Mouse (Mus musculus): ENCODE measurements around the gene Plp2. TPM values are rescaled to one million over a fixed set of nuclear protein-coding genes. Genes with fewer than 3 reads are reported as not detected.

Gene Plp2
- polyA plus RNA-seq, 1 experiment: 239 TPM

GRCm38 (mm10) chrX:7639536-7640325 lies 31.5 kb downstream of the Plp2 start:
- Histone ChIP-seq H3K9me3 (replicated peaks; ENCODE audit: control insufficient read depth, insufficient read depth, low read length, poor library complexity, severe bottlenecking) (no peaks in the 10 kb centered on the region), H3K27ac (ENCODE audit: insufficient read depth, low read length) (no peak overlapping the region), H3K4me1 (ENCODE audit: control insufficient read depth, insufficient read depth, low read length) (no peaks in the 10 kb centered on the region), H3K4me3 (ENCODE audit: low read depth, low read length) (0 out of 2 replicates have a peak overlapping the region, but pooled peaks have one; percentile 52), H3K9ac (ENCODE audit: low read depth, poor library complexity, severe bottlenecking) (no peak overlapping the region), H3K36me3 (ENCODE audit: control insufficient read depth, insufficient read depth, low read length, poor library complexity, severe bottlenecking) (no peaks in the 10 kb centered on the region), H3K27me3 (ENCODE audit: control insufficient read depth, insufficient read depth, low read length, poor library complexity, severe bottlenecking) (no peaks in the 10 kb centered on the region)
- TF ChIP-seq EP300 (IDR thresholded peaks at IDR 0.05; ENCODE audit: insufficient read depth, low read depth, low read length): no peak
- no peak for TF ChIP-seq POLR2A (IDR thresholded peaks at IDR 0.05; ENCODE audit: insufficient read depth, low read length)
- no peak for TF ChIP-seq CTCF (IDR thresholded peaks at IDR 0.05; ENCODE audit: low read depth, low read length)

- Histone ChIP-seq H3K4me1 (ENCODE audit: control insufficient read depth, insufficient read depth, low read length) (no peaks in the 10 kb centered on the region), H3K27ac (ENCODE audit: insufficient read depth, low read length) (no peak within 1 kb of the TSS), H3K36me3 (ENCODE audit: control insufficient read depth, insufficient read depth, low read length, poor library complexity, severe bottlenecking) (no peaks in the 10 kb centered on the region), H3K9ac (ENCODE audit: low read depth, poor library complexity, severe bottlenecking) (no peak within 1 kb of the TSS), H3K4me3 (ENCODE audit: low read depth, low read length) (peak within 1 kb of the TSS; percentile 54), H3K9me3 (replicated peaks; ENCODE audit: control insufficient read depth, insufficient read depth, low read length, poor library complexity, severe bottlenecking) (no peaks in the 10 kb centered on the region), H3K27me3 (ENCODE audit: control insufficient read depth, insufficient read depth, low read length, poor library complexity, severe bottlenecking) (no peaks in the 10 kb centered on the region)
- no peak for TF ChIP-seq POLR2A (IDR thresholded peaks at IDR 0.05; ENCODE audit: insufficient read depth, low read length)
- peak; percentile 57; the same call in 1 of the 2 replicates for TF ChIP-seq EP300 (IDR thresholded peaks at IDR 0.05; ENCODE audit: insufficient read depth, low read depth, low read length)
- TF ChIP-seq CTCF (IDR thresholded peaks at IDR 0.05; ENCODE audit: low read depth, low read length): no peak
Measured at GRCm38 (mm10) chrX:7638401-7639091, 32.6 kb downstream of the Plp2 start, which contains the start of gene Syp. TSS of gene Syp (plus strand) at chrX:7638471.

- Histone ChIP-seq H3K4me3 (ENCODE audit: low read depth, low read length) (no peak overlapping the region), H3K36me3 (ENCODE audit: control insufficient read depth, insufficient read depth, low read length, poor library complexity, severe bottlenecking) (no peaks in the 10 kb centered on the region), H3K4me1 (ENCODE audit: control insufficient read depth, insufficient read depth, low read length) (no peaks in the 10 kb centered on the region), H3K27ac (ENCODE audit: insufficient read depth, low read length) (no peak overlapping the region), H3K9me3 (replicated peaks; ENCODE audit: control insufficient read depth, insufficient read depth, low read length, poor library complexity, severe bottlenecking) (no peaks in the 10 kb centered on the region), H3K9ac (ENCODE audit: low read depth, poor library complexity, severe bottlenecking) (no peak overlapping the region), H3K27me3 (ENCODE audit: control insufficient read depth, insufficient read depth, low read length, poor library complexity, severe bottlenecking) (no peaks in the 10 kb centered on the region)
- TF ChIP-seq CTCF (IDR thresholded peaks at IDR 0.05; ENCODE audit: low read depth, low read length): no peak
- no peak for TF ChIP-seq EP300 (IDR thresholded peaks at IDR 0.05; ENCODE audit: insufficient read depth, low read depth, low read length)
- TF ChIP-seq POLR2A (IDR thresholded peaks at IDR 0.05; ENCODE audit: insufficient read depth, low read length): no peak
Measured at GRCm38 (mm10) chrX:7635101-7635500, 36.1 kb downstream of the Plp2 start.

GRCm38 (mm10) chrX:7632560-7632959 lies 38.6 kb downstream of the Plp2 start:
- no peaks in the 10 kb centered on the region for H3K36me3 ChIP-seq (ENCODE audit: control insufficient read depth, insufficient read depth, low read length, poor library complexity, severe bottlenecking)
- TF ChIP-seq EP300 (IDR thresholded peaks at IDR 0.05; ENCODE audit: insufficient read depth, low read depth, low read length): no peak
- TF ChIP-seq POLR2A (IDR thresholded peaks at IDR 0.05; ENCODE audit: insufficient read depth, low read length): no peak
- no peak for TF ChIP-seq CTCF (IDR thresholded peaks at IDR 0.05; ENCODE audit: low read depth, low read length)

More at GRCm38 (mm10) chrX:7632560-7632959, 38.6 kb downstream of the Plp2 start:
- Histone ChIP-seq H3K27ac (ENCODE audit: insufficient read depth, low read length) (no peak overlapping the region), H3K9ac (ENCODE audit: low read depth, poor library complexity, severe bottlenecking) (no peak overlapping the region), H3K27me3 (ENCODE audit: control insufficient read depth, insufficient read depth, low read length, poor library complexity, severe bottlenecking) (no peaks in the 10 kb centered on the region), H3K4me3 (ENCODE audit: low read depth, low read length) (no peak overlapping the region), H3K4me1 (ENCODE audit: control insufficient read depth, insufficient read depth, low read length) (no peaks in the 10 kb centered on the region), H3K9me3 (replicated peaks; ENCODE audit: control insufficient read depth, insufficient read depth, low read length, poor library complexity, severe bottlenecking) (no peaks in the 10 kb centered on the region)

Other genes starting within 250 kb of the Plp2 start
- not detected in 2 replicates for gene Foxp3, start 97.7 kb downstream of the Plp2 start, polyA plus RNA-seq (2011; ENCODE audit: insufficient read depth, insufficient read length, low read depth, missing spikeins)
- 7.0 and 11.5 TPM in 2 replicates for gene Ppp1r3f, start 97.1 kb downstream of the Plp2 start, polyA plus RNA-seq (2011; ENCODE audit: insufficient read depth, insufficient read length, low read depth, missing spikeins)
- gene Ccdc22, start 65.9 kb downstream of the Plp2 start, polyA plus RNA-seq (2011; ENCODE audit: insufficient read depth, insufficient read length, low read depth, missing spikeins): 12.1 and 13.1 TPM in 2 replicates
- gene Cacna1f, start 64.3 kb downstream of the Plp2 start, polyA plus RNA-seq (2011; ENCODE audit: insufficient read depth, insufficient read length, low read depth, missing spikeins): 0.14 and 0.16 TPM in 2 replicates
- 5.3 and 5.9 TPM in 2 replicates for gene Syp, start 32.9 kb downstream of the Plp2 start, polyA plus RNA-seq (2011; ENCODE audit: insufficient read depth, insufficient read length, low read depth, missing spikeins)
- 5.8 and 6.1 TPM in 2 replicates for gene Prickle3, start 14.1 kb downstream of the Plp2 start, polyA plus RNA-seq (2011; ENCODE audit: insufficient read depth, insufficient read length, low read depth, missing spikeins)
- gene Magix, start 9.9 kb upstream of the Plp2 start, polyA plus RNA-seq (2011; ENCODE audit: insufficient read depth, insufficient read length, low read depth, missing spikeins): not detected in 2 replicates
- gene Gpkow, start 25.7 kb upstream of the Plp2 start, polyA plus RNA-seq (2011; ENCODE audit: insufficient read depth, insufficient read length, low read depth, missing spikeins): 14.7 and 17.1 TPM in 2 replicates
- gene Wdr45, start 42.9 kb upstream of the Plp2 start, polyA plus RNA-seq (2011; ENCODE audit: insufficient read depth, insufficient read length, low read depth, missing spikeins): 44.6 and 56.8 TPM in 2 replicates
- gene Gm45208, start 50.9 kb upstream of the Plp2 start, polyA plus RNA-seq (2011; ENCODE audit: insufficient read depth, insufficient read length, low read depth, missing spikeins): not detected in 2 replicates
- 53.8 and 67.7 TPM in 2 replicates for gene Praf2, start 57.0 kb upstream of the Plp2 start, polyA plus RNA-seq (2011; ENCODE audit: insufficient read depth, insufficient read length, low read depth, missing spikeins)
- 20.4 and 28.9 TPM in 2 replicates for gene Ccdc120, start 79.5 kb upstream of the Plp2 start, polyA plus RNA-seq (2011; ENCODE audit: insufficient read depth, insufficient read length, low read depth, missing spikeins)
- gene Tfe3, start 91.2 kb upstream of the Plp2 start, polyA plus RNA-seq (2011; ENCODE audit: insufficient read depth, insufficient read length, low read depth, missing spikeins): 65.8 and 81.6 TPM in 2 replicates
- gene Gripap1, start 118.4 kb upstream of the Plp2 start, polyA plus RNA-seq (2011; ENCODE audit: insufficient read depth, insufficient read length, low read depth, missing spikeins): 18.5 and 19.2 TPM in 2 replicates
- gene Kcnd1, start 150.9 kb upstream of the Plp2 start, polyA plus RNA-seq (2011; ENCODE audit: insufficient read depth, insufficient read length, low read depth, missing spikeins): 8.3 and 8.6 TPM in 2 replicates
- gene Otud5, start 170.0 kb upstream of the Plp2 start, polyA plus RNA-seq (2011; ENCODE audit: insufficient read depth, insufficient read length, low read depth, missing spikeins): 85.0 and 90.6 TPM in 2 replicates
- 29.8 and 31.2 TPM in 2 replicates for gene Pim2, start 206.9 kb upstream of the Plp2 start, polyA plus RNA-seq (2011; ENCODE audit: insufficient read depth, insufficient read length, low read depth, missing spikeins)
- gene Slc35a2, start 212.6 kb upstream of the Plp2 start, polyA plus RNA-seq (2011; ENCODE audit: insufficient read depth, insufficient read length, low read depth, missing spikeins): 25.6 and 31.4 TPM in 2 replicates
- 83.3 and 87.9 TPM in 2 replicates for gene Pqbp1, start 227.9 kb upstream of the Plp2 start, polyA plus RNA-seq (2011; ENCODE audit: insufficient read depth, insufficient read length, low read depth, missing spikeins)
- gene Timm17b, start 228.0 kb upstream of the Plp2 start, polyA plus RNA-seq (2011; ENCODE audit: insufficient read depth, insufficient read length, low read depth, missing spikeins): 41.6 and 44.9 TPM in 2 replicates
- gene Gm10491, start 236.4 kb upstream of the Plp2 start, polyA plus RNA-seq (2011; ENCODE audit: insufficient read depth, insufficient read length, low read depth, missing spikeins): not detected in 2 replicates
- not detected in 2 replicates for gene Gm10490, start 238.2 kb upstream of the Plp2 start, polyA plus RNA-seq (2011; ENCODE audit: insufficient read depth, insufficient read length, low read depth, missing spikeins)
- 12.3 and 16.9 TPM in 2 replicates for gene Pcsk1n, start 248.4 kb upstream of the Plp2 start, polyA plus RNA-seq (2011; ENCODE audit: insufficient read depth, insufficient read length, low read depth, missing spikeins)

All from ES-Bruce4 (cell line).